Mouse (Mus musculus) liver, adult 2 months (tissue): ENCODE data around the gene Olfr1045.

Experiments used
- CTCF ChIP-seq: fragments of 200-500 bp; IDR thresholded peaks from 2 replicates; pipeline ENCODE4 v1.5.1; 2011; ENCODE audit warnings: low read depth, low read length, control low read depth
- POLR2A ChIP-seq: fragments of 200-500 bp; IDR thresholded peaks from 2 replicates; pipeline ENCODE4 v1.6.1; 2011; ENCODE audit warnings: low read length, control low read depth; ENCODE audit not compliant: insufficient read depth; ENCODE audit errors: extremely low read depth

DNA sequence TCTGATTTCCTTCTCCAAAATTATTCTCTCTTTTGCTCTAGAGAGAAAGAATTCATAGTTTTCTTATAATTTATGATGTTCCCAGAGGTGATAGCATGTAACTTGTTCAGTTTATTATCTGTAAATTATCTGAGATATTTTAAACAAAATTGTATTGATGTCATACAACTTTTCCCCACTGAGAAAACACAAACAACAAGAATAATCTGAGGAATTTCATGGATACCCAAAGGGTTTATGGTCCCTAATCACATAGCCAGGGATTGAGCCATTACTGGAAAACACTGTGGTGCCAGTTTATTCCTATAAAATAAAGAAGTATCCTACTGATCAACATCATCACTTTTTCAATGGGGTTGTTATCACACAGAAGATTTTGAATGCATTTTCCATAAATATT, 37.4 kb upstream of the Olfr1045 start, which contains the start of gene Olfr1048:
- TF ChIP-seq POLR2A = no peak
- TF ChIP-seq CTCF = no peak
